Mouse (Mus musculus) heart, embryonic 16.5 days (tissue): ENCODE measurements around the gene Ninj2. TPM values are rescaled to one million over a fixed set of nuclear protein-coding genes. Genes with fewer than 3 reads are reported as not detected.

Experiments used
- ATAC-seq: fragments of 200-750 bp; cut with Nextera tagmentation; replicated peaks from 2 replicates; pipeline ENCODE4 v1.8.0; 2017; ENCODE audit warnings: moderate number of reproducible peaks; ENCODE audit not compliant: insufficient read depth, low FRiP score; ENCODE audit errors: extremely low read depth
- H3K27ac ChIP-seq: fragments of 300-500 bp; sonication (generic); 2 replicates; pipeline ENCODE4 v1.5.1; 2014; ENCODE audit warnings: mild to moderate bottlenecking, low read length, control low read depth, moderate library complexity
- H3K27me3 ChIP-seq: fragments of 300-500 bp; sonication (generic); 2 replicates; pipeline ENCODE4 v1.6.1; 2014; ENCODE audit warnings: low read length, mixed read lengths; ENCODE audit not compliant: control insufficient read depth, insufficient read depth
- H3K36me3 ChIP-seq: fragments of 300-500 bp; sonication (generic); 2 replicates; pipeline ENCODE4 v1.6.1; 2014; ENCODE audit not compliant: control insufficient read depth, insufficient read depth
- H3K4me1 ChIP-seq: fragments of 300-500 bp; sonication (generic); 2 replicates; pipeline ENCODE4 v1.6.1; 2014; ENCODE audit warnings: low read length, mixed read lengths; ENCODE audit not compliant: control insufficient read depth, insufficient read depth
- H3K4me2 ChIP-seq: fragments of 300-500 bp; sonication (generic); 2 replicates; pipeline ENCODE4 v1.6.1; 2014; ENCODE audit warnings: low read depth, mild to moderate bottlenecking, control low read depth, low read length
- H3K4me3 ChIP-seq: fragments of 300-500 bp; sonication (generic); 2 replicates; pipeline ENCODE4 v1.5.1; 2014; ENCODE audit warnings: mild to moderate bottlenecking, control low read depth, low read length
- H3K9ac ChIP-seq: fragments of 300-500 bp; sonication (generic); 2 replicates; pipeline ENCODE4 v1.6.1; 2014; ENCODE audit warnings: low read length, control low read depth
- H3K9me3 ChIP-seq: fragments of 300-500 bp; sonication (generic); replicated peaks from 2 replicates; pipeline ENCODE4 v1.6.1; 2016; ENCODE audit warnings: low read length; ENCODE audit not compliant: control insufficient read depth
- WGBS: fragments of 180-500 bp; shearing (Covaris S2); extraction: QIAGEN DNeasy Blood & Tissue Kit; methylation state at CpG from one replicate; pipeline ENCODE4 v1.1.7; 2014; 5-methylcytosine and 5-hydroxymethylcytosine counted together
- polyA plus RNA-seq: library from polyadenylated mRNA; unstranded; fragments of >200 nt; fragmentation: Nextera tagmentation; extraction: Ambion mirVana; gene quantifications from 2 replicates; pipeline ENCODE4 v1.2.1, GENCODE M21; 2015

The Ninj2 gene
- polyA plus RNA-seq, 1 experiment from 2014 or later: not detected

DNA sequence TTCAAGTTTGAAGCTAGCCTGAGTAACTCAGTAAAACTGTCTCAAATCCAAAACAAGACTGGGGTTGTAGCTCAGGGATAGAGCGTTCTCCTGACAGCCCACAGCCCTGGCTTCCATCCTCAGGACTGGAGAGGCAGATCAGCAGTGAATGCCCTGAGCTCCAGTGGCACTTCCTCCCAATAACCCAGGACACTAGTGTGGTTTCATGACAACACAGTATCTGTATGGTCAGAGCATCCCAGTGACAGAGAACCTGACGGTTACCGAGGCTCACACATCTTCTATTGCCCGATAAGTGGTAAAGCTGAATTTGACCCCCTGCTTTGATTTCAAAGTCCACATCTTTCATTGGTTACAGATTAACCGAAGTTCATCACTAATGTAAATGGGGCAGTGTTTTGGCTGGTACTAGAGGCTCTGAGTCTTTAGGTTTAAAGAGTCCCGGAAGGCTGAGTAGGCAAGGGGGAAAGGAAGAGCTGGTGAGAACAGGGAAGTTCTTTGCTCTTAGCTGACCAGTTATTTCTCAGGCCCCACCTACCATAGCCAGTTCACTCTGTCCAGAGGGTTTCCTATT, 81.0 kb downstream of the Ninj2 start:
- Histone ChIP-seq H3K4me2 (no peak overlapping the region), H3K36me3 (no peaks in the 10 kb centered on the region), H3K27ac (peak overlapping the region; percentile 93), H3K9me3 (no peaks in the 10 kb centered on the region), H3K4me1 (peaks cover 15% of the 10 kb centered on the region), H3K4me3 (no peak overlapping the region), H3K27me3 (no peaks in the 10 kb centered on the region), H3K9ac (peak overlapping the region; percentile 47)
- ATAC-seq: no peak
- WGBS: 56% methylated on average over 6 of the region's 6 CpGs

DNA sequence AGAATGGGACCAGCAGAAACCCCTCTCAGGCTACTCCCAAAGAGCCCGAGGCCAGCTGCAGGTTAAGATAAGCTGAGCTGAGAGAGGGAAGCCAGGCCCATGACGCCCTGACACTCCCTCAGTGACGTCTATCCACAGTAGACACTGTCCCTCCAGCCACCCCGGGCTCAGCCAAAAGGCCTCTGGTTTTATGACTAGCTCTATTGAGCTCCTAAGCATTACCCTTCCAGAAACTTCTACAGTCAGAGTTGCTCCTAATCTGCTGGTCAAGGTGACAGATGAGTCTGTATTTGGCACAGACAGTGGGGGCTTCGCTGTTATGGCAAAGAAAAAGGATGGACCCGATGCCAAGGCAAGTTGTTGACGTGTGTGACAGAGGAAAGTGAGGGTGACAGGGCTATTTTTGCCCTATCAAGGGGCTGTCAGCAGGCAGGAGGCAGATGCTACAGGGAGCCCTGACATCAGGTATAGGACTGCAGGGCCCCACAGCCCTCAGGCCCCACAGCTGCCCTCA, 81.5 kb downstream of the Ninj2 start:
- ATAC-seq: peak; percentile 92

DNA sequence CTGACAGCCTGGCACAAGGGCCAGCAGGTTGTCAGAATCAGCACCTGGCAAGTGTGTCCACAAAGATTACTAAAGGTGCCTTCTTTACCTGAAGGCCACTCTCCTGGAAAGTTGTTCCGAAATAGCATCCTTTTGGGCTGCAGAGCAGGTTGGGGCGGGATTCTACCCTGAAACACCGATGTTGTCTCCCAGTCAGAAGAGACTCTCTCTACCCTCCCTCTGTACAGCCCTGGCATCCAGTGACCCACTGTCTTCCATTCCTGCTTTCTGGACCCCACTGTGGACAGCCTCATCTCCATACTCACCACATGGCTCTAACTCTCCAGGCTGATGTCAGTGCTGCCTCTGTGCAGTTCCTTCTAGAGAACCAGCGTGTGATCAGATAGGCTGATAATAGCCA, 82.5 kb downstream of the Ninj2 start:
- Histone ChIP-seq H3K4me1 (peaks cover 24% of the 10 kb centered on the region), H3K9ac (no peak overlapping the region; the same call in 1 of the 2 replicates), H3K4me3 (no peak overlapping the region), H3K36me3 (no peaks in the 10 kb centered on the region), H3K9me3 (no peaks in the 10 kb centered on the region), H3K27me3 (no peaks in the 10 kb centered on the region), H3K4me2 (no peak overlapping the region), H3K27ac (peak overlapping the region; percentile 93)
- WGBS: 94% methylated on average over 4 of the region's 4 CpGs
- no peak for ATAC-seq

More for the DNA sequence above, 81.5 kb downstream of the Ninj2 start:
- H3K27me3 ChIP-seq: no peaks in the 10 kb centered on the region
- WGBS: 28% methylated on average over 7 of the region's 7 CpGs
- peak overlapping the region; percentile 93 for H3K27ac ChIP-seq
- no peaks in the 10 kb centered on the region for H3K9me3 ChIP-seq
- no peaks in the 10 kb centered on the region for H3K36me3 ChIP-seq
- peaks cover 18% of the 10 kb centered on the region for H3K4me1 ChIP-seq
- peak overlapping the region; percentile 20 for H3K9ac ChIP-seq
- H3K4me3 ChIP-seq: no peak overlapping the region
- no peak overlapping the region for H3K4me2 ChIP-seq

DNA sequence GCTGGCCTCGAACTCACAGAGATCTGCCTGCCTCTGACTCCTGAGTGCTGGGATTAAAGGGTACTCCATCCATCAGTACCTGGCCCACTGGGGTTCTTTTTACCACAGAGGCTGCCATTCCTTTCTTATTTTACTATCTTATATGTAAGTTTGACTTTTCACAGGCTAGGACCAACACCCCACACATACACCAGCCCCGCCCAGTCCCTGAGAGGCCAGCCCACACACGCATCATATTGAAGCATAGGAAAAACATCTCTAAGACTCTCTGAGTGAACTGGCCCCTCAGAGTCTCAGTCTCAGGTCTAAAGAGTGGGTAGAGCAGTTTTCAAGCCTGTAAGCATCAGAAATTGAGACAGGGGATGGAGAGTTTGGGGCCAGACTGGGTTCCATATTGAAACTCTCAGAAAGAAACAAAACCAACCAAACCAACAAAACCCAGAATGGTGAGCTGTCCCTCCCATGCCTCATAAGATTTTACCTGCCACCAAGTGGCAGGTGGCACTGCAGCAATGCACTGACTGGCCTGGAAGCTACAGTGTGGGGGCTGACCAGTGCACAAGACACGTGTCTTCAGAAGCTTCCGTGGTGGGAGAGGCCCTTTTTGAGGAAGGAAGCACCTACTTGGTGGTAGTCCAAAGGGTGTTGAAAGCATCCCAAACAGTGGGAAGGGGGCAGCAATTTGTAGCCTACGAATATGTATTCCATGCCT, 86.0 kb downstream of the Ninj2 start:
- no peak overlapping the region for H3K9ac ChIP-seq
- H3K36me3 ChIP-seq: no peaks in the 10 kb centered on the region
- ATAC-seq: no peak
- H3K4me3 ChIP-seq: no peak overlapping the region
- WGBS: 79% methylated on average over 6 of the region's 6 CpGs
- no peaks in the 10 kb centered on the region for H3K9me3 ChIP-seq
- H3K27ac ChIP-seq: peak overlapping the region; percentile 6
- H3K4me1 ChIP-seq: peaks cover 22% of the 10 kb centered on the region
- H3K27me3 ChIP-seq: no peaks in the 10 kb centered on the region
- H3K4me2 ChIP-seq: no peak overlapping the region

DNA sequence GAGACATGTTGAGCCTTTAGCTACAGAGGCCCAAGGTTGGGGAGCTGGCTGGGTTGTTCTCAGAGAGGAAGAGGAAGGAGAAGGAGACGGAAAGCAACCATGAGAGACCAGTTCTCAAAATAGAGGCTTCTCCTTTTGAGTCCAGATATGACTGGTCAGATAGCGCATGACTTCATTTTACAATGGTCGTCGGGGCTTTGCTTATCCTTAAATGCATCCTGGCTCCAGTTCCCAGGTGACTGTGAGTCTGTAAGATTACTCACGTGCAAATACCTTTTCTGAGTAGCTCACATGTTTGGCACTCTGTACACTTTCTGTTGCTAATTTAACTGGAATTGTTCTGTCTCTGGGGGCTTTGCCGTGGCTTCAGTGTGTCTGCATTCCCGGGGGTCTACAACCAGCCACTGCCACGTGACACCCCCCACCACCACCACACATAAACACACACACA, 86.6 kb downstream of the Ninj2 start:
- ATAC-seq: no peak
- 43% methylated on average over 8 of the region's 8 CpGs for WGBS
- no peak overlapping the region for H3K4me3 ChIP-seq
- no peaks in the 10 kb centered on the region for H3K27me3 ChIP-seq
- H3K36me3 ChIP-seq: no peaks in the 10 kb centered on the region
- peaks cover 16% of the 10 kb centered on the region for H3K4me1 ChIP-seq
- H3K9me3 ChIP-seq: no peaks in the 10 kb centered on the region
- no peak overlapping the region for H3K9ac ChIP-seq
- peak overlapping the region; percentile 6 for H3K27ac ChIP-seq
- H3K4me2 ChIP-seq: no peak overlapping the region

DNA sequence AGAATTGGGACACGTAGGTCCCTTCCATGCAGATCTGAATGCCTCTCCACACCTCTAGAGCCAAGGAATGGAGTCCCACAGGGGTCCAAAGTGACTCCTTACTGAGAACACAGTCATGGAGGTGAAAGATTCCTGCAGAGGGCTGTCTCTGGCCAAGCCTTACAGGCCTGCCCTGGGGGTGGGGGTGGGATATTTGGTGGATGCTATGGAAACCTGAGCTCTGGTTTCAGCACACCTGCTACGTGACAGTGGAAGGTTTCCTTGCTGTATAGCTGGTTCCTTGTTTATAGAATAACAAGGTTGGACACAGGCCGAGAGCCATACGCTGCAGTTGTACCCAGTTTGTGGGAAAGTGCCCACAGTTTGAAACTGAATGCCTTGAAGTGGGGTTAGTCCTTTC, 87.3 kb downstream of the Ninj2 start:
- WGBS: 78% methylated on average over 4 of the region's 4 CpGs
- Histone ChIP-seq H3K36me3 (no peaks in the 10 kb centered on the region), H3K9ac (no peak overlapping the region), H3K4me2 (no peak overlapping the region), H3K9me3 (no peaks in the 10 kb centered on the region), H3K4me3 (no peak overlapping the region), H3K27ac (no peak overlapping the region; the same call in 1 of the 2 replicates), H3K27me3 (no peaks in the 10 kb centered on the region), H3K4me1 (peaks cover 16% of the 10 kb centered on the region)
- ATAC-seq: no peak

DNA sequence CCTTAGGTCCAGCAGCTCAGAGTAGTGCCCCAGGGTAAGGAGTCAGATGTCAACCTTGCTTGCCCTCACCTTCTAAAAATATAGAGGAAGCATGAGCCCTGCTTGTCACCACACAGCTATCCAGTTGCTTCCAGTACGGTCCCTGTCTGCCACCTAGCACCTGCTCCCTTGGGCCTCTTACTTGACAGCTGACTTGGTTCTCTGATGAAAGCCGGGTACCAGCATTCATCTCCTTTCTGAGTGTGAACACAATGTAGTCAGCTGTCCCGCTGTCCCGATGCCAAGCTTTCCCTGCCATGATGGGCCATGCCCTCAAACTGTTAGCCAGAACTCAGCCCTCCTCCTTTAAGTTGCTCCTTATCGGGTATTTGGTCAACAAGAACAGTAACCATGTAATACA, 89.0 kb downstream of the Ninj2 start:
- H3K4me3 ChIP-seq: no peak overlapping the region
- 49% methylated on average over 5 of the region's 5 CpGs for WGBS
- H3K4me2 ChIP-seq: no peak overlapping the region
- no peaks in the 10 kb centered on the region for H3K36me3 ChIP-seq
- no peak overlapping the region for H3K9ac ChIP-seq
- H3K9me3 ChIP-seq: no peaks in the 10 kb centered on the region
- ATAC-seq: peak; percentile 57
- no peak overlapping the region for H3K27ac ChIP-seq
- no peaks in the 10 kb centered on the region for H3K27me3 ChIP-seq
- H3K4me1 ChIP-seq: peaks cover 19% of the 10 kb centered on the region

DNA sequence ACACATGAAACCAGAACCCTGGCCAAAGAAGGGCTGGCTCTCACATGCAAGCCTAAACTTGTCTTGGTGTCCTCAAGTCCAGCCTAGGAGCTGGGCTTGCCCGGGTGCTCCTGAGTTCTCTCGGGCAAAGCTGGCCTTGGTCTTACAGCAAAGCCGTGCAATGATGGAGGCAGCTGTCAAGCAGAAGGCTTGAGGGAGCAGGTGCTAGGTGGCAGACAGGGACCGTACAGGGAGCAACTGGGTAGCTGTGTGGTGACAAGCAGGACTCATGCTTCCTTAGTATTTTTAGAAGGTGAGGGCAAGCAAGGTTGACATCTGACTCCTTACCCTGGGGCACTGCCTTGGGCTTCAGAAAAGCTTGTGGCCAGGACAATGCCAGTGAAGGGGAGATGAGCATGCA, 90.6 kb downstream of the Ninj2 start:
- Histone ChIP-seq H3K4me2 (no peak overlapping the region), H3K27me3 (no peaks in the 10 kb centered on the region), H3K9me3 (no peaks in the 10 kb centered on the region), H3K9ac (no peak overlapping the region), H3K27ac (no peak overlapping the region), H3K36me3 (no peaks in the 10 kb centered on the region), H3K4me1 (peaks cover 32% of the 10 kb centered on the region), H3K4me3 (no peak overlapping the region)
- ATAC-seq: no peak
- 66% methylated on average over 4 of the region's 4 CpGs for WGBS

DNA sequence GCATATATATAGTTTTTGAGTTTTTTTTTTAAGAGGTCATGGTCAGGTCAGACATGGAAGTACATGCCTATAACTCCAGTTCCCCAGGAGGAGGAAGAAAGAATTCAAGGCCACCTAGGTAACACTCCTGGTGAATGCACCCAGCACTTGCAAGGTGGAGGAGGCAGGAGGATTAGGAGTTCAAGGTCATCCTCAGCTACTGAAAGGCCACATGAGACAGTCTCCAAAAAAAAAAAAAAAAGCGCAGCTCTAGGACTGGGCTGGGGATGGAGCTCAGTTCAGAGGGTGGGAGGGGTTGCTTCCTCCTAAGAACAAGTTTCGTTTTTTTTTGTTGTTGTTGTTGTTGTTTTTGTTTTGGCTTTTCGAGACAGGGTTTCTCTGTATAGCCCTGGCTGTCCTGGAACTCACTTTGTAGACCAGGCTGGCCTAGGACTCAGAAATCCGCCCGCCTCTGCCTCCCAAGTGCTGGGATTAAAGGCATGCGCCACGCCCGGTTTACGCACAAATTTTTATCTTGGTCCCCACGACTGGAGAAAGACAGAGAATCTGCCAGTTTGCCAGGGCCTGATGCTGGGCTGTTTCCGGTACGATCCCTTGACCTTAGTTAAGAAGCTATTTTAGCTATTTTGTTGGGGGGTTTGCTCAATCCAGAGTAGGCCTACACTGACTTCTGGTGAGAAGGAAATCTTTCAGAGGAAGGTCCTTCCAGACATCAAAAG, 92.0 kb downstream of the Ninj2 start:
- no peak for ATAC-seq
- H3K27ac ChIP-seq: no peak overlapping the region
- H3K4me1 ChIP-seq: peaks cover 24% of the 10 kb centered on the region; the same call in 1 of the 2 replicates
- H3K9me3 ChIP-seq: no peaks in the 10 kb centered on the region
- H3K4me3 ChIP-seq: no peak overlapping the region
- no peak overlapping the region for H3K9ac ChIP-seq
- H3K36me3 ChIP-seq: no peaks in the 10 kb centered on the region
- H3K27me3 ChIP-seq: no peaks in the 10 kb centered on the region
- WGBS: 86% methylated on average over 12 of the region's 12 CpGs
- no peak overlapping the region for H3K4me2 ChIP-seq
